Mouse (Mus musculus) liver, embryonic 15.5 days (tissue): ENCODE data around the gene Wfdc8. TPM values are rescaled to one million over a fixed set of nuclear protein-coding genes. Genes with fewer than 3 reads are reported as not detected.
"Not testable (repeated sequence)": the region's sequence is repeated elsewhere in the genome, so short reads cannot be mapped to it uniquely, and the experiment has no call there.

Source experiments
- ATAC-seq: fragments of 200-750 bp; cut with Nextera tagmentation; 2 replicates; pipeline ENCODE4 v1.8.0; 2017; ENCODE audit warnings: moderate number of reproducible peaks, mild to moderate bottlenecking, moderate library complexity; ENCODE audit not compliant: insufficient read depth
- H3K27ac ChIP-seq: fragments of 300-500 bp; sonication (generic); replicated peaks from 2 replicates; pipeline ENCODE4 v1.5.1; 2015; ENCODE audit warnings: mild to moderate bottlenecking, inconsistent platforms
- H3K27me3 ChIP-seq: fragments of 300-500 bp; sonication (generic); 2 replicates; pipeline ENCODE4 v1.6.1; 2015; ENCODE audit warnings: mild to moderate bottlenecking, inconsistent platforms
- H3K36me3 ChIP-seq: fragments of 300-500 bp; sonication (generic); replicated peaks from 2 replicates; pipeline ENCODE4 v1.6.1; 2015; ENCODE audit warnings: moderate library complexity, mild to moderate bottlenecking, inconsistent platforms
- H3K4me1 ChIP-seq: fragments of 300-500 bp; sonication (generic); replicated peaks from 2 replicates; pipeline ENCODE4 v1.6.1; 2015; ENCODE audit warnings: inconsistent platforms
- H3K4me2 ChIP-seq: fragments of 300-500 bp; sonication (generic); 2 replicates; pipeline ENCODE4 v1.6.1; 2015; ENCODE audit warnings: moderate library complexity, mild to moderate bottlenecking, inconsistent platforms
- H3K4me3 ChIP-seq: fragments of 300-500 bp; sonication (generic); replicated peaks from 2 replicates; pipeline ENCODE4 v1.5.1; 2015; ENCODE audit warnings: mild to moderate bottlenecking, inconsistent platforms
- H3K9ac ChIP-seq: fragments of 300-500 bp; sonication (generic); 2 replicates; pipeline ENCODE4 v1.6.1; 2015; ENCODE audit warnings: moderate library complexity, mild to moderate bottlenecking, inconsistent platforms
- H3K9me3 ChIP-seq: fragments of 300-500 bp; sonication (generic); replicated peaks from 2 replicates; pipeline ENCODE4 v1.6.1; 2016; ENCODE audit warnings: inconsistent platforms
- WGBS: fragments of 180-500 bp; shearing (Covaris S2); methylation state at CpG from one replicate; pipeline ENCODE4 v1.1.7; 2015; ENCODE audit warnings: mixed read lengths; ENCODE audit not compliant: insufficient replicate concordance; 5-methylcytosine and 5-hydroxymethylcytosine counted together
- polyA plus RNA-seq: library from polyadenylated mRNA; unstranded; fragments of >200 nt; fragmentation: Nextera tagmentation; extraction: Ambion mirVana; gene quantifications from 2 replicates; pipeline ENCODE4 v1.2.1, GENCODE M21; 2015

Gene Wfdc8
- not detected in 2 replicates for polyA plus RNA-seq

- not testable (repeated sequence) for H3K9me3 ChIP-seq, ATAC-seq
- 54% methylated on average over 8 of the region's 8 CpGs for WGBS
Observed at GRCm38 (mm10) chr2:164613471-164613870, at the start of gene Wfdc8, which contains the start of gene Wfdc6b. Wfdc8 (minus strand) TSS chr2:164613626. Wfdc6b (plus strand) TSS chr2:164613522.

GRCm38 (mm10) chr2:164656483-164656882 lies 43.1 kb upstream of the Wfdc8 start, which contains the start of gene Wfdc9:
Wfdc9 (minus strand) TSS chr2:164656583.
- no peaks in the 10 kb centered on the region for H3K9me3 ChIP-seq
- no peak within 1 kb of the TSS for H3K4me2 ChIP-seq
- no peaks in the 10 kb centered on the region for H3K4me1 ChIP-seq
- H3K36me3 ChIP-seq: no peaks in the 10 kb centered on the region
- 60% methylated on average over 9 of the region's 9 CpGs for WGBS
- no peak within 1 kb of the TSS for H3K9ac ChIP-seq
- ATAC-seq: no peak
- no peak within 1 kb of the TSS for H3K27ac ChIP-seq
- H3K27me3 ChIP-seq: no peaks in the 10 kb centered on the region
- H3K4me3 ChIP-seq: no peak within 1 kb of the TSS

More at GRCm38 (mm10) chr2:164613471-164613870, at the start of gene Wfdc8, which contains the start of gene Wfdc6b:
- not testable (repeated sequence) for H3K4me1 ChIP-seq, H3K9ac ChIP-seq, H3K27me3 ChIP-seq, H3K4me2 ChIP-seq, H3K4me3 ChIP-seq, H3K27ac ChIP-seq, H3K36me3 ChIP-seq

GRCm38 (mm10) chr2:164655858-164656257 lies 42.4 kb upstream of the Wfdc8 start, which contains the start of gene Wfdc10:
Wfdc10 (plus strand) TSS chr2:164656046.
- no peaks in the 10 kb centered on the region for H3K27me3 ChIP-seq
- H3K4me2 ChIP-seq: no peak within 1 kb of the TSS
- no peak for ATAC-seq
- no peaks in the 10 kb centered on the region for H3K36me3 ChIP-seq
- no peaks in the 10 kb centered on the region for H3K9me3 ChIP-seq
- H3K4me3 ChIP-seq: no peak within 1 kb of the TSS
- H3K4me1 ChIP-seq: no peaks in the 10 kb centered on the region
- no peak within 1 kb of the TSS for H3K27ac ChIP-seq
- 13% methylated on average over 11 of the region's 11 CpGs for WGBS
- H3K9ac ChIP-seq: no peak within 1 kb of the TSS

GRCm38 (mm10) chr2:164641881-164642673 lies 28.7 kb upstream of the Wfdc8 start:
- Histone ChIP-seq H3K27me3 (no peaks in the 10 kb centered on the region), H3K4me1 (no peaks in the 10 kb centered on the region)

GRCm38 (mm10) chr2:164641129-164641528 lies 27.7 kb upstream of the Wfdc8 start:
- Histone ChIP-seq H3K27me3 (no peaks in the 10 kb centered on the region), H3K4me3 (no peak overlapping the region)
- WGBS: 28% methylated on average over 7 of the region's 7 CpGs

More at GRCm38 (mm10) chr2:164641881-164642673, 28.7 kb upstream of the Wfdc8 start:
- Histone ChIP-seq H3K9ac (no peak overlapping the region), H3K36me3 (no peaks in the 10 kb centered on the region), H3K27ac (no peak overlapping the region), H3K9me3 (no peaks in the 10 kb centered on the region), H3K4me3 (no peak overlapping the region), H3K4me2 (no peak overlapping the region)
- no peak for ATAC-seq
- WGBS: 70% methylated on average over 13 of the region's 13 CpGs

GRCm38 (mm10) chr2:164638696-164639095 lies 25.3 kb upstream of the Wfdc8 start, which contains the start of gene Wfdc16:
Wfdc16 (minus strand) TSS chr2:164638796.
- Histone ChIP-seq H3K4me1 (no peaks in the 10 kb centered on the region), H3K27me3 (no peaks in the 10 kb centered on the region), H3K36me3 (no peaks in the 10 kb centered on the region), H3K9me3 (no peaks in the 10 kb centered on the region), H3K4me3 (no peak within 1 kb of the TSS), H3K4me2 (no peak within 1 kb of the TSS), H3K9ac (no peak within 1 kb of the TSS), H3K27ac (no peak within 1 kb of the TSS)
- ATAC-seq: no peak
- 66% methylated on average over 3 of the region's 3 CpGs for WGBS

More at GRCm38 (mm10) chr2:164641129-164641528, 27.7 kb upstream of the Wfdc8 start:
- H3K4me2 ChIP-seq: no peak overlapping the region
- H3K36me3 ChIP-seq: no peaks in the 10 kb centered on the region
- no peaks in the 10 kb centered on the region for H3K4me1 ChIP-seq
- H3K27ac ChIP-seq: no peak overlapping the region
- ATAC-seq: no peak
- no peak overlapping the region for H3K9ac ChIP-seq
- no peaks in the 10 kb centered on the region for H3K9me3 ChIP-seq

GRCm38 (mm10) chr2:164635266-164635665 lies 21.8 kb upstream of the Wfdc8 start:
- H3K9ac ChIP-seq: no peak overlapping the region
- H3K27ac ChIP-seq: no peak overlapping the region
- WGBS: 70% methylated on average over 9 of the region's 9 CpGs
- ATAC-seq: no peak
- no peak overlapping the region for H3K4me2 ChIP-seq
- no peaks in the 10 kb centered on the region for H3K36me3 ChIP-seq
- no peaks in the 10 kb centered on the region for H3K4me1 ChIP-seq
- no peak overlapping the region for H3K4me3 ChIP-seq
- H3K9me3 ChIP-seq: no peaks in the 10 kb centered on the region
- no peaks in the 10 kb centered on the region for H3K27me3 ChIP-seq

- no peak for ATAC-seq
- 57% methylated on average over 4 of the region's 4 CpGs for WGBS
- H3K4me1 ChIP-seq: no peaks in the 10 kb centered on the region
- no peak overlapping the region for H3K9ac ChIP-seq
- no peaks in the 10 kb centered on the region for H3K9me3 ChIP-seq
- no peak overlapping the region for H3K4me2 ChIP-seq
- H3K4me3 ChIP-seq: no peak overlapping the region
- H3K36me3 ChIP-seq: no peaks in the 10 kb centered on the region
- no peak overlapping the region for H3K27ac ChIP-seq
- H3K27me3 ChIP-seq: no peaks in the 10 kb centered on the region
Observed at GRCm38 (mm10) chr2:164621775-164622174, 8.3 kb upstream of the Wfdc8 start.

- H3K27me3 ChIP-seq: no peaks in the 10 kb centered on the region
- H3K36me3 ChIP-seq: no peaks in the 10 kb centered on the region
- H3K4me3 ChIP-seq: no peak overlapping the region
- H3K9ac ChIP-seq: no peak overlapping the region
- no peak overlapping the region for H3K27ac ChIP-seq
- no peaks in the 10 kb centered on the region for H3K9me3 ChIP-seq
- no peaks in the 10 kb centered on the region for H3K4me1 ChIP-seq
- WGBS: 61% methylated on average over 5 of the region's 5 CpGs
- ATAC-seq: no peak
- H3K4me2 ChIP-seq: no peak overlapping the region
Observed at GRCm38 (mm10) chr2:164619050-164619449, 5.6 kb upstream of the Wfdc8 start.

- H3K27me3 ChIP-seq: no peaks in the 10 kb centered on the region
- H3K27ac ChIP-seq: no peak overlapping the region
- 56% methylated on average over 3 of the region's 3 CpGs for WGBS
- ATAC-seq: no peak
- H3K4me1 ChIP-seq: no peaks in the 10 kb centered on the region
- no peaks in the 10 kb centered on the region for H3K9me3 ChIP-seq
- no peak overlapping the region for H3K9ac ChIP-seq
- H3K36me3 ChIP-seq: no peaks in the 10 kb centered on the region
- no peak overlapping the region for H3K4me3 ChIP-seq
- no peak overlapping the region for H3K4me2 ChIP-seq
Observed at GRCm38 (mm10) chr2:164615386-164615785, 2.0 kb upstream of the Wfdc8 start.

GRCm38 (mm10) chr2:164608781-164609180 lies 4.6 kb downstream of the Wfdc8 start:
- Histone ChIP-seq H3K36me3 (no peaks in the 10 kb centered on the region), H3K4me2 (no peak overlapping the region), H3K27me3 (no peaks in the 10 kb centered on the region), H3K4me3 (no peak overlapping the region), H3K9me3 (no peaks in the 10 kb centered on the region), H3K27ac (no peak overlapping the region), H3K9ac (no peak overlapping the region), H3K4me1 (no peaks in the 10 kb centered on the region)
- 61% methylated on average over 6 of the region's 6 CpGs for WGBS
- no peak for ATAC-seq
